Mouse (Mus musculus) bone marrow macrophage, adult 2 months (primary cell): ENCODE data around the gene Atp2b1.

Experiments
- CTCF ChIP-seq: IDR thresholded peaks from 2 replicates; pipeline ENCODE4 v1.5.1; 2012; ENCODE audit warnings: low read depth, mild to moderate bottlenecking, low read length, moderate library complexity
- POLR2A ChIP-seq: IDR thresholded peaks from 2 replicates; pipeline ENCODE4 v1.6.1; 2012; ENCODE audit warnings: mild to moderate bottlenecking, low read depth, low read length, borderline replicate concordance

GRCm38 (mm10) chr10:99062546-99062945 is 148.3 kb downstream of the Atp2b1 start:
- TF ChIP-seq CTCF (no peak), POLR2A (no peak)
